Comparison of ENCODE assay signal across 20 mouse cellular contexts in genomic region chr12:41941853-41942252, GRCm38 (mm10).
DNase-seq lines count a peak whose midpoint lies in the region; ATAC-seq lines count a peak whose summit lies in the region.
"Had no signal": no experiment of that assay in that cellular context is flagged by ENCODE, and none has a peak within 500 bp of the region (broad histone marks: within the 10 kb centered on the region; RNA-seq: fewer than 3 reads in every experiment).

No protein-coding gene starts in this region.

- H3K4me1 ChIP-seq in hindbrain, embryonic 13.5 days (replicated peaks), result peaks cover 7% of the 10 kb centered on the region
- no peaks in the 10 kb centered on the region for H3K4me1 ChIP-seq in hindbrain, embryonic 12.5 days
- H3K4me1 ChIP-seq in neural tube, embryonic 14.5 days (ENCODE audit: control insufficient read depth, insufficient read depth, low read length), result no peaks in the 10 kb centered on the region
- H3K4me1 ChIP-seq: midbrain, embryonic 12.5 days had no signal

- no peak overlapping the region for H3K4me2 ChIP-seq in hindbrain, embryonic 13.5 days
- no peak overlapping the region for H3K4me2 ChIP-seq in hindbrain, embryonic 12.5 days (replicated peaks)
- H3K4me2 ChIP-seq in neural tube, embryonic 14.5 days (ENCODE audit: low read depth, low read length), result no peak overlapping the region
- H3K4me2 ChIP-seq: heart, embryonic 11.5 days; midbrain, embryonic 12.5 days had no signal

- WGBS in hindbrain, embryonic 13.5 days, result 84% methylated on average over 5 of the region's 5 CpGs
- WGBS in hindbrain, embryonic 12.5 days, result 84% methylated on average over 5 of the region's 5 CpGs
- WGBS in neural tube, embryonic 14.5 days, result 49% methylated on average over 5 of the region's 5 CpGs

- no peaks in the 10 kb centered on the region for H3K36me3 ChIP-seq in hindbrain, embryonic 13.5 days
- no peaks in the 10 kb centered on the region for H3K36me3 ChIP-seq in hindbrain, embryonic 12.5 days
- H3K36me3 ChIP-seq in neural tube, embryonic 14.5 days (ENCODE audit: control insufficient read depth, insufficient read depth, low read length), result no peaks in the 10 kb centered on the region
- H3K36me3 ChIP-seq: midbrain, embryonic 12.5 days had no signal

- H3K9me3 ChIP-seq in hindbrain, embryonic 13.5 days, result no peaks in the 10 kb centered on the region
- no peaks in the 10 kb centered on the region for H3K9me3 ChIP-seq in hindbrain, embryonic 12.5 days (replicated peaks)
- no peaks in the 10 kb centered on the region for H3K9me3 ChIP-seq in neural tube, embryonic 14.5 days (ENCODE audit: control insufficient read depth, low read length)
- H3K9me3 ChIP-seq: midbrain, embryonic 12.5 days had no signal

- 0 out of 2 replicates have a peak, but pooled peaks have one; percentile 36 for ATAC-seq in hindbrain, embryonic 13.5 days (ENCODE audit: low FRiP score)
- no peak for ATAC-seq in hindbrain, embryonic 12.5 days (ENCODE audit: low FRiP score)
- peak; percentile 39; the same call in 1 of the 2 replicates for ATAC-seq in neural tube, embryonic 14.5 days (ENCODE audit: low read depth)
- ATAC-seq: lung, postnatal 0 days had no signal

- peak; percentile 33 to 41 for DNase-seq in cerebellum, postnatal 10 days
- DNase-seq in cerebellum, adult 11 months, result no peak
- DNase-seq in neural tube, embryonic 10.5 days (ENCODE audit: extremely low spot score, low spot score), result no peak
- no peak for DNase-seq in kidney, adult 9 months
- no peak for DNase-seq in natural killer cell, adult 2 months (ENCODE audit: low spot score in 2 of 2)
- DNase-seq: heart, postnatal 10 days; kidney, adult 18-20 months; kidney, postnatal 14 days; layer of hippocampus, postnatal 36 days; liver; right cerebral cortex, postnatal 25 days; thymus, postnatal 4 days had no signal

- H3K27me3 ChIP-seq in hindbrain, embryonic 13.5 days, result no peaks in the 10 kb centered on the region
- no peaks in the 10 kb centered on the region for H3K27me3 ChIP-seq in hindbrain, embryonic 12.5 days
- H3K27me3 ChIP-seq in neural tube, embryonic 14.5 days (ENCODE audit: control insufficient read depth, insufficient read depth, low read length), result no peaks in the 10 kb centered on the region
- H3K27me3 ChIP-seq: CH12.LX; midbrain, embryonic 12.5 days had no signal

- H3K27ac ChIP-seq in hindbrain, embryonic 13.5 days, result no peak overlapping the region
- H3K27ac ChIP-seq in hindbrain, embryonic 12.5 days, result no peak overlapping the region
- no peak overlapping the region for H3K27ac ChIP-seq in neural tube, embryonic 14.5 days (ENCODE audit: low read depth, low read length)
- H3K27ac ChIP-seq: layer of hippocampus, adult 2 months; midbrain, embryonic 12.5 days had no signal

- no peak overlapping the region for H3K9ac ChIP-seq in hindbrain, embryonic 13.5 days
- H3K9ac ChIP-seq in hindbrain, embryonic 12.5 days, result no peak overlapping the region
- no peak overlapping the region for H3K9ac ChIP-seq in neural tube, embryonic 14.5 days (replicated peaks; ENCODE audit: low read depth, low read length)
- H3K9ac ChIP-seq: midbrain, embryonic 12.5 days had no signal

- H3K4me3 ChIP-seq in hindbrain, embryonic 13.5 days, result no peak overlapping the region
- no peak overlapping the region for H3K4me3 ChIP-seq in hindbrain, embryonic 12.5 days
- H3K4me3 ChIP-seq in neural tube, embryonic 14.5 days (ENCODE audit: low read depth, low read length), result no peak overlapping the region
- H3K4me3 ChIP-seq: layer of hippocampus, adult 2 months; midbrain, embryonic 12.5 days had no signal

Comparison
In these comparisons a context has a peak if more than half of its experiments do, and no peak if none do; other contexts are left out.
1. DNase-seq: peak in cerebellum, postnatal 10 days (2 of 2); none in cerebellum, adult 11 months (single experiment), neural tube, embryonic 10.5 days (single experiment), kidney, adult 9 months (single experiment) and natural killer cell, adult 2 months (0 of 2).